Mouse (Mus musculus) limb, embryonic 14.5 days (tissue): ENCODE results near the gene Magi1. TPM values are rescaled to one million over a fixed set of nuclear protein-coding genes. Genes with fewer than 3 reads are reported as not detected.
A peak's percentile ranks its signal among the peaks of the same experiment; 100 is the strongest.

Experiments used
- ATAC-seq: fragments of 200-750 bp; cut with Nextera tagmentation; 2 replicates; pipeline ENCODE4 v1.8.0; 2017; ENCODE audit warnings: low read depth, moderate number of reproducible peaks, moderate TSS enrichment; ENCODE audit not compliant: low FRiP score
- DNase-seq: peaks from one replicate; pipeline ENCODE4 v3.0.0-alpha.2; 2015; ENCODE audit warnings: low spot score
- H3K27ac ChIP-seq: fragments of 300-500 bp; sonication (generic); replicated peaks from 2 replicates; pipeline ENCODE4 v1.5.1; 2014; ENCODE audit warnings: low read depth, mild to moderate bottlenecking, low read length, moderate library complexity, mixed read lengths
- H3K27me3 ChIP-seq: fragments of 300-500 bp; sonication (generic); 2 replicates; pipeline ENCODE4 v1.6.1; 2014; ENCODE audit warnings: low read length, mixed read lengths; ENCODE audit not compliant: control insufficient read depth, insufficient read depth
- H3K36me3 ChIP-seq: fragments of 300-500 bp; sonication (generic); 2 replicates; pipeline ENCODE4 v1.6.1; 2014; ENCODE audit warnings: mild to moderate bottlenecking, low read length, moderate library complexity, mixed read lengths; ENCODE audit not compliant: control insufficient read depth, insufficient read depth
- H3K4me1 ChIP-seq: fragments of 300-500 bp; sonication (generic); 2 replicates; pipeline ENCODE4 v1.6.1; 2014; ENCODE audit warnings: antibody characterized with exemption, low read length, mixed read lengths; ENCODE audit not compliant: control insufficient read depth, insufficient read depth
- H3K4me2 ChIP-seq: fragments of 300-500 bp; sonication (generic); replicated peaks from 2 replicates; pipeline ENCODE4 v1.6.1; 2014; ENCODE audit warnings: low read depth, mild to moderate bottlenecking, low read length, moderate library complexity; ENCODE audit not compliant: severe bottlenecking
- H3K4me3 ChIP-seq: fragments of 300-500 bp; sonication (generic); replicated peaks from 2 replicates; pipeline ENCODE4 v1.5.1; 2014; ENCODE audit warnings: low read length
- H3K9ac ChIP-seq: fragments of 300-500 bp; sonication (generic); 2 replicates; pipeline ENCODE4 v1.6.1; 2014; ENCODE audit warnings: mild to moderate bottlenecking, low read depth, low read length, moderate library complexity; ENCODE audit not compliant: severe bottlenecking
- H3K9me3 ChIP-seq: fragments of 300-500 bp; sonication (generic); 2 replicates; pipeline ENCODE4 v1.6.1; 2016; ENCODE audit warnings: low read length; ENCODE audit not compliant: control insufficient read depth
- POLR2A ChIP-seq: fragments of 200-500 bp; IDR thresholded peaks from 2 replicates; pipeline ENCODE4 v1.8.0; 2012; ENCODE audit warnings: inconsistent platforms, mild to moderate bottlenecking, moderate library complexity, borderline replicate concordance; ENCODE audit not compliant: insufficient read depth, insufficient read length; ENCODE audit errors: extremely low read depth
- WGBS: fragments of 180-500 bp; shearing (Covaris S2); extraction: QIAGEN DNeasy Blood & Tissue Kit; methylation state at CpG from one replicate; pipeline ENCODE4 v1.1.7; 2014; 5-methylcytosine and 5-hydroxymethylcytosine counted together
- polyA plus RNA-seq, 2 experiments: library from polyadenylated mRNA; depleted of rRNA in 1 of 2; stranded (reverse) in 1 of 2; unstranded in 1 of 2; fragments of >200 nt; fragmentation: Nextera tagmentation in 1 of 2; extraction: Ambion mirVana in 1 of 2; gene quantifications; 2 replicates each; pipeline versions ENCODE4 v1.2.1 to v1.2.3; 2012 to 2014

The Magi1 gene
- polyA plus RNA-seq, 2 experiments = 9.7 to 15.0 TPM

DNA sequence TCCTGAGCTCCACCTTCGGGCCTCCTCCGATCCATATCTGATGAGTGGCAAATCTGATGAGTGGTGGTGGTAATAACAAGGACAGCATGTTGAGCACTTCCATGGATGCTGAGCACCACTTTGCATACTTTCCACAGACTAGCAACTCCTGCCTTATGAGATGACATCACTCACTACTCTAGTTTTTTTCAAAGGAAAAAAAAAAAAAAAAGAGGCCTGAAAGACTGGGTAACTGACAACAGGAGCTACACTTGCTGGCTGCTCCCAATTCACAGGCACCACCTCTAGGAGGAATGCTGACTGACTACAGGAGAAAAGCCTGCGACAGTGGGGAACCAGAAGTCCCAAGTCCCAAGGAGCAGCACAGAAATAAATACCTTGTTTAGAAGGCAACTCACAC, 52.8 kb downstream of the Magi1 start:
- WGBS = 59% methylated on average over 3 of the region's 3 CpGs
- Histone ChIP-seq H3K4me1 (peaks cover 11% of the 10 kb centered on the region), H3K9me3 (no peaks in the 10 kb centered on the region), H3K9ac (no peak overlapping the region), H3K27ac (no peak overlapping the region), H3K27me3 (no peaks in the 10 kb centered on the region), H3K4me2 (no peak overlapping the region), H3K4me3 (no peak overlapping the region), H3K36me3 (no peaks in the 10 kb centered on the region)
- ATAC-seq = no peak
- no peak for TF ChIP-seq POLR2A
- DNase-seq = no peak

DNA sequence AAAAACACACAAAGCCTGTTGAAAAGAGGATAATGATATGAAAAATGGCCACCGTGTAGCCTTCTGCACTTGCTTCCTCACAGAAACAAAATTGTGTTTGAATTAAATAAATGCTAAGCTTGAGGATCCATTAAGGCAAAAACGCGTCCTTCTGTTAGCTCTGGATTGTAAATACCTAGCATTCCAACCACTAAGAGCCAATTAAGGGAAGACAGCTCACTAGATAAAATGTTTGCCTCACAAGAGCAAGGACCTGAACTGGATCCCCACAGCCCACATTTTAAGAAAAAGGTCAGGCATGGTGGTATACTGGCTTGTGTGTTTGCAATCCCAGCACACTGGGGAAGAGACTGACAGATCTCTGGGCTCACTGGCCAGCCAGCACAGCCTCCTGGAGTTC, 53.6 kb downstream of the Magi1 start:
- no peak for TF ChIP-seq POLR2A
- H3K4me3 ChIP-seq = no peak overlapping the region
- DNase-seq (no peak), ATAC-seq (no peak)
- no peak overlapping the region for H3K4me2 ChIP-seq
- H3K27ac ChIP-seq = no peak overlapping the region
- H3K9me3 ChIP-seq = no peaks in the 10 kb centered on the region
- no peak overlapping the region for H3K9ac ChIP-seq
- no peaks in the 10 kb centered on the region for H3K36me3 ChIP-seq
- H3K27me3 ChIP-seq = no peaks in the 10 kb centered on the region
- peaks cover 18% of the 10 kb centered on the region for H3K4me1 ChIP-seq
- 34% methylated on average over 3 of the region's 3 CpGs for WGBS

DNA sequence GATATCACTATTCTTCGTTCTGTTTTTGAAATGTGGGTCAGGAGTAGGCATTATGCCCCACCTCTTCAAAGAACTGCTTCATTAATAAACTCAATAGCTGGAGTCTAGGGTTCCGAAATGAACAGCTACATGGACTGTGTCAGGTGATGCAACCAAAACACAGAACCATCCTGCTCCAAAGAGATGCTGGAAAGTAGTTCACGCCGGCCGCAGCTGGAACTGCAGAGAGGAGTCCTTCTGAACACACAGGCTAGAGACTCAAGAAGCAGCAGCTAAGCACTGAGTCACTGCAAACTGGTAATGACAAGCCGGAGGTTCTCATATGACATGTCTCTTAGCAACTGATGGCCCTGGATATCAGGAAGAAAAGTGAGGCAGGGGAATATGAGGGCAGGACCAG, 57.5 kb downstream of the Magi1 start:
- no peak for DNase-seq
- Histone ChIP-seq H3K4me1 (peaks cover 45% of the 10 kb centered on the region), H3K9me3 (no peaks in the 10 kb centered on the region), H3K4me2 (no peak overlapping the region), H3K27me3 (no peaks in the 10 kb centered on the region), H3K4me3 (no peak overlapping the region), H3K27ac (no peak overlapping the region), H3K9ac (no peak overlapping the region), H3K36me3 (no peaks in the 10 kb centered on the region)
- TF ChIP-seq POLR2A = no peak
- no peak for ATAC-seq
- 59% methylated on average over 6 of the region's 6 CpGs for WGBS

- Histone ChIP-seq H3K36me3 (no peaks in the 10 kb centered on the region), H3K9ac (no peak overlapping the region), H3K4me1 (peaks cover 41% of the 10 kb centered on the region), H3K4me2 (no peak overlapping the region), H3K27ac (no peak overlapping the region), H3K9me3 (no peaks in the 10 kb centered on the region), H3K4me3 (no peak overlapping the region), H3K27me3 (no peaks in the 10 kb centered on the region)
- TF ChIP-seq POLR2A = no peak
- DNase-seq (peak; percentile 48), ATAC-seq (peak; percentile 57; the same call in 1 of the 2 replicates)
- 12% methylated on average over 3 of the region's 3 CpGs for WGBS
These were observed 57.9 kb downstream of the Magi1 start for GRCm38 (mm10) chr6:94225832-94226231.

DNA sequence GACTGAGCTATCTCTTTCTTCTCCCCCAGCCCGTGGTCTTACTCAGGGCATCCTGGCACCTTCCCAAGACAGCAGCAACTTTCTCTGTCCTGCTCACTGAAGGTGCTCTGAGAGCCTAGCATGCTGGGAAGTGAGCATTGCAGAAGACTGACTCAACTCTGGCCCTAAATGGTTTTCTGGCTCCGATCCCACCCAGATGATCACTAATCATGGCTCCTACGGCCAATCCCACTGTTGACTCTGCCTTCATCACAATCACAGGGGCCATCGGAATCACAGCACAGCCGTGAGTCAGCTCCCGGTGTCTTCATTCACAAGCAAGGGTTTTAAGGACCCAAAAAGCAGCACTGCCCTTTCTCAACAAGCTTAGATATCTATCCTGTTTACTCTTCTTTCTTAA, 58.6 kb downstream of the Magi1 start:
- Histone ChIP-seq H3K9ac (no peak overlapping the region), H3K4me1 (peaks cover 39% of the 10 kb centered on the region), H3K36me3 (no peaks in the 10 kb centered on the region), H3K4me2 (no peak overlapping the region), H3K4me3 (no peak overlapping the region), H3K9me3 (no peaks in the 10 kb centered on the region), H3K27me3 (no peaks in the 10 kb centered on the region), H3K27ac (no peak overlapping the region)
- 70% methylated on average over 6 of the region's 6 CpGs for WGBS
- ATAC-seq (no peak), DNase-seq (no peak)
- TF ChIP-seq POLR2A = no peak

- Histone ChIP-seq H3K27ac (no peak overlapping the region), H3K9me3 (no peaks in the 10 kb centered on the region), H3K27me3 (no peaks in the 10 kb centered on the region), H3K36me3 (no peaks in the 10 kb centered on the region), H3K4me3 (no peak overlapping the region), H3K4me1 (peaks cover 39% of the 10 kb centered on the region), H3K4me2 (no peak overlapping the region), H3K9ac (no peak overlapping the region)
- no peak for TF ChIP-seq POLR2A
- DNase-seq (no peak), ATAC-seq (no peak)
- WGBS = 41% methylated on average over 7 of the region's 7 CpGs
These were observed 61.5 kb downstream of the Magi1 start for GRCm38 (mm10) chr6:94222253-94222652.
